Mouse (Mus musculus): ENCODE results near the gene Commd9.

DNA sequence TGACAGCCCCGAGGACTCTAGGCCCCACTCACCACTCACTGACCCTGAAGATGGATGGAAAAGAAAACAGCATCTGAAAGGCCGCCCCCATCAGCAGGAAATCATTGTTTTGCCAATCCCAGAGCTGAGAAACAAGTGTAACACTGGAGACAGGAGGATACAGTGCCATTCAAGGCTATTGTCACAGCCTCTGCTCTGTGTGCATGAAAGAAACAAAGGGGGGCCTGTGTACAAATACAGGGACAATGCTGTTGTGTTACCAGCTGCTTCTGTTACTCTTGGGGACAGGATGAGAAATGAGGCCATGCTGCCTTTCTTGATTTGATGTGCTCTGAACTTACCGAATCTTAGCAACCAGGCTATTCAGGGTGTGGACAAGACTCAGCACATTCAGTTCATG, 3.0 kb upstream of the Commd9 start, which contains the start of gene Prr5l:
- no peak for TF ChIP-seq POLR2A (IDR thresholded peaks at IDR 0.05; ENCODE audit: control insufficient read depth, low read depth, low read length)
- no peak for TF ChIP-seq CTCF (IDR thresholded peaks at IDR 0.05; ENCODE audit: control insufficient read depth, insufficient read depth, insufficient replicate concordance, low read depth, low read length)
